Mouse (Mus musculus) 416B (cell line): ENCODE results near the gene Pdk2.
A peak's percentile ranks its signal among the peaks of the same experiment; 100 is the strongest.

ENCODE experiments used
- DNase-seq: peaks from one replicate; pipeline ENCODE4 v3.0.0; 2011; ENCODE audit warnings: low read depth

Gene Pdk2

GRCm38 (mm10) chr11:94987341-94987740 is 53.8 kb downstream of the Pdk2 start:
- no peak for DNase-seq

GRCm38 (mm10) chr11:94986435-94986834 is 54.7 kb downstream of the Pdk2 start:
- no peak for DNase-seq

GRCm38 (mm10) chr11:94985822-94986221 is 55.3 kb downstream of the Pdk2 start:
- no peak for DNase-seq

- no peak for DNase-seq
Measured at GRCm38 (mm10) chr11:94985140-94985539, 56.0 kb downstream of the Pdk2 start.

GRCm38 (mm10) chr11:94979462-94980179 is 61.5 kb downstream of the Pdk2 start:
- DNase-seq, result no peak

- DNase-seq, result peak; percentile 97
Measured at GRCm38 (mm10) chr11:94978947-94979346, 62.2 kb downstream of the Pdk2 start.

DNA sequence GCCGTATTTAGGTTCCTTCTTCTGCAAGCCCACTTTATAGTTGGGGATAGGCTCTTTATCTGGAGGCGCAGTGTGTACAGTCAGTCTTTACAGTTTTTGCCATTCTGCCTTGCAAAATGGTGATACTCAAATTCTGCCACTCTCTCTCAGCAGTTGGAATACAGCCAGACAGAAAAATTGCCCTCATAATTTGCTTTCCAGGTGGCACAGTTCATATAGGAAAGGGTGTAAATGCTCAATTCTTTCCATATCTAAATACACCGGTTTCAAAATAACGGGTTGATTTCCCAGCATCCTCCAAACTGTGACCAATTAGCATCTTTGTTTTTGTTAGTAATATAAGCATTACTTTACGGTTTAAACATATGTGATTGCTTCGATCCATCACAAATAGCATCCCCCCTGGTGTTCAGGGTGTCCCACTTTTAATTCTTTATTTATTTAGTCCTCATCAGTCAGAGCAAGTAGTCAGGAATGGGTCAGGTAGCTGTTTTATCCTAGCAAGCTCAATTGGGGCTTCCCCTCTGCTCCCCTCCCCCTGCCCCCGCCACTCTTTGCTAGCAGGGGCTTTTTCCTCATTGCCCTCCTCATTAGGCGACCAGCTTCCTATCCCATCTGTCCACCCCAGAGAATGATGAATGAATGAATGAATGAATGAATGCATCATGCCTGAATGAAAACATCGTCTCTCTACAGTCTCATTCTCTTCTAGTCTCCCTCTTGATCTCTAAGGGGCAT is 62.8 kb downstream of the Pdk2 start:
- DNase-seq, result no peak
